Mouse (Mus musculus) hindbrain, embryonic 16.5 days (tissue): ENCODE data around the gene Mrpl35. TPM values are rescaled to one million over a fixed set of nuclear protein-coding genes. Genes with fewer than 3 reads are reported as not detected.

Experiments
- polyA plus RNA-seq: library from polyadenylated mRNA; unstranded; fragments of >200 nt; fragmentation: Nextera tagmentation; extraction: Ambion mirVana; gene quantifications from 2 replicates; pipeline ENCODE4 v1.2.1, GENCODE M21; 2015

Gene Mrpl35
- polyA plus RNA-seq, 1 experiment from 2014 or later, result 40.8 TPM

Other genes starting within 250 kb of the Mrpl35 start
- 25.6 and 33.0 TPM in 2 replicates for gene Kdm3a, start 194.0 kb downstream of the Mrpl35 start, polyA plus RNA-seq
- gene Reep1, start 119.4 kb downstream of the Mrpl35 start, polyA plus RNA-seq, result 304 and 342 TPM in 2 replicates
- 162 and 165 TPM in 2 replicates for gene Immt, start 4.4 kb upstream of the Mrpl35 start, polyA plus RNA-seq
- gene Ptcd3, start 81.8 kb upstream of the Mrpl35 start, polyA plus RNA-seq, result 72.9 and 83.9 TPM in 2 replicates
- 17.9 and 18.3 TPM in 2 replicates for gene Polr1a, start 82.1 kb upstream of the Mrpl35 start, polyA plus RNA-seq